Mouse (Mus musculus): ENCODE measurements at regions not wholly inside any gene's neighbourhood (a gene's known extent, or its start where the extent isn't known, plus 50 kb on each side); places are given as distances from the start of the nearest gene placed in this dataset.

DNA sequence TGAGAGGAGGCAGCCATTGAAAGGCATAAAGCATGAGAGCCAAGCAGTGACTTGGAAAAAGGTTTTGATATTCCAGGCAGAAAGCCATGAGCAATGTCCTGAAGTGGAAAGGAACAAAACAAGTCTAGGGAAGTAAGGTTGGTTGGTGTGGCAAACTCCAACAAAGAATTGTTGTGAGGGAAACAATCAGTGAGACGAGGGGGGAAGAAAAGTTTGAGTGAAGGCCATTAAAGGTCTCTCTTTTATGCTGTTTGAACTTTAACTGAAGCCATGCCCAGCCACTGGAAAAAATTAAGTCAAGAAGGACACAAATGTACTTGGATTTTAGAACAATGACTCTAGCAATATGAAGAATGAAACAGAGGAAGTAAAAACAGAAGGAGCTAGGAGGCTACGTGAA is 680.0 kb downstream of the Ttll7 start:
- TF ChIP-seq POLR2A (IDR thresholded peaks at IDR 0.05; ENCODE audit: extremely low read depth, insufficient read depth, low read length) (no peak), CTCF (IDR thresholded peaks at IDR 0.05; ENCODE audit: extremely low read depth, insufficient read depth, low read length) (no peak)
